Mouse (Mus musculus): ENCODE data around the gene Ptprk. TPM values are rescaled to one million over a fixed set of nuclear protein-coding genes. Genes with fewer than 3 reads are reported as not detected.

The Ptprk gene
- polyA plus RNA-seq, 1 experiment from 2014 or later = 26.4 TPM

- no peak overlapping the region for H3K4me3 ChIP-seq (replicated peaks)
- H3K9ac ChIP-seq = no peak overlapping the region
- ATAC-seq (ENCODE audit: insufficient number of reproducible peaks, low FRiP score, low TSS enrichment, low read depth) = no peak; the same call in 1 of the 2 replicates
- no peaks in the 10 kb centered on the region for H3K36me3 ChIP-seq
- 58% methylated on average over 3 of the region's 3 CpGs for WGBS
- H3K9me3 ChIP-seq (replicated peaks) = no peaks in the 10 kb centered on the region
- no peaks in the 10 kb centered on the region for H3K4me1 ChIP-seq
- H3K4me2 ChIP-seq (replicated peaks) = no peak overlapping the region
- H3K27me3 ChIP-seq = no peaks in the 10 kb centered on the region
- H3K27ac ChIP-seq (replicated peaks) = no peak overlapping the region
These were observed 39.3 kb downstream of the Ptprk start for GRCm38 (mm10) chr10:28113879-28114278.

GRCm38 (mm10) chr10:28116982-28117381, 42.4 kb downstream of the Ptprk start:
- Histone ChIP-seq H3K27me3 (no peaks in the 10 kb centered on the region), H3K27ac (replicated peaks) (no peak overlapping the region), H3K4me3 (replicated peaks) (no peak overlapping the region), H3K9me3 (replicated peaks) (no peaks in the 10 kb centered on the region), H3K4me1 (no peaks in the 10 kb centered on the region), H3K9ac (no peak overlapping the region), H3K4me2 (replicated peaks) (no peak overlapping the region), H3K36me3 (no peaks in the 10 kb centered on the region)
- no peak for ATAC-seq (ENCODE audit: insufficient number of reproducible peaks, low FRiP score, low TSS enrichment, low read depth)

- Histone ChIP-seq H3K9ac (no peak overlapping the region), H3K4me1 (no peaks in the 10 kb centered on the region), H3K4me2 (replicated peaks) (no peak overlapping the region), H3K27ac (replicated peaks) (no peak overlapping the region), H3K4me3 (replicated peaks) (no peak overlapping the region), H3K27me3 (no peaks in the 10 kb centered on the region), H3K36me3 (no peaks in the 10 kb centered on the region), H3K9me3 (replicated peaks) (no peaks in the 10 kb centered on the region)
- ATAC-seq (ENCODE audit: insufficient number of reproducible peaks, low FRiP score, low TSS enrichment, low read depth) = no peak
- 92% methylated on average over 6 of the region's 6 CpGs for WGBS
These were observed 44.3 kb downstream of the Ptprk start for GRCm38 (mm10) chr10:28118783-28119365.

- ATAC-seq (ENCODE audit: insufficient number of reproducible peaks, low FRiP score, low TSS enrichment, low read depth) = no peak
- Histone ChIP-seq H3K9ac (no peak overlapping the region), H3K4me1 (no peaks in the 10 kb centered on the region), H3K27ac (replicated peaks) (no peak overlapping the region), H3K4me3 (replicated peaks) (no peak overlapping the region), H3K9me3 (replicated peaks) (no peaks in the 10 kb centered on the region), H3K36me3 (no peaks in the 10 kb centered on the region), H3K4me2 (replicated peaks) (no peak overlapping the region), H3K27me3 (no peaks in the 10 kb centered on the region)
- 84% methylated on average over 4 of the region's 4 CpGs for WGBS
These were observed 49.3 kb downstream of the Ptprk start for GRCm38 (mm10) chr10:28123881-28124280.

GRCm38 (mm10) chr10:28128011-28128410, 53.4 kb downstream of the Ptprk start:
- no peak overlapping the region for H3K4me2 ChIP-seq (replicated peaks)
- no peaks in the 10 kb centered on the region for H3K36me3 ChIP-seq
- no peak for ATAC-seq (ENCODE audit: insufficient number of reproducible peaks, low FRiP score, low TSS enrichment, low read depth)
- no peak overlapping the region for H3K27ac ChIP-seq (replicated peaks)
- H3K9me3 ChIP-seq (replicated peaks) = no peaks in the 10 kb centered on the region
- H3K4me3 ChIP-seq (replicated peaks) = no peak overlapping the region
- 63% methylated on average over 5 of the region's 5 CpGs for WGBS
- H3K4me1 ChIP-seq = no peaks in the 10 kb centered on the region
- H3K9ac ChIP-seq = no peak overlapping the region
- H3K27me3 ChIP-seq = no peaks in the 10 kb centered on the region

GRCm38 (mm10) chr10:28128450-28128849, 53.8 kb downstream of the Ptprk start:
- whole genome bisulfite sequencing = 58% methylated on average over 4 of the region's 4 CpGs
- H3K27ac ChIP-seq (replicated peaks) = no peak overlapping the region
- no peak overlapping the region for H3K9ac ChIP-seq
- H3K9me3 ChIP-seq (replicated peaks) = no peaks in the 10 kb centered on the region
- no peak overlapping the region for H3K4me2 ChIP-seq (replicated peaks)
- no peak overlapping the region for H3K4me3 ChIP-seq (replicated peaks)
- no peak for ATAC-seq (ENCODE audit: insufficient number of reproducible peaks, low FRiP score, low TSS enrichment, low read depth)
- H3K4me1 ChIP-seq = no peaks in the 10 kb centered on the region
- H3K36me3 ChIP-seq = no peaks in the 10 kb centered on the region
- H3K27me3 ChIP-seq = no peaks in the 10 kb centered on the region

- Histone ChIP-seq H3K4me3 (replicated peaks) (no peak overlapping the region), H3K4me2 (replicated peaks) (no peak overlapping the region), H3K9me3 (replicated peaks) (no peaks in the 10 kb centered on the region), H3K36me3 (no peaks in the 10 kb centered on the region), H3K27ac (replicated peaks) (no peak overlapping the region), H3K4me1 (no peaks in the 10 kb centered on the region), H3K27me3 (no peaks in the 10 kb centered on the region), H3K9ac (no peak overlapping the region)
- no peak for ATAC-seq (ENCODE audit: insufficient number of reproducible peaks, low FRiP score, low TSS enrichment, low read depth)
- WGBS = 71% methylated on average over 9 of the region's 9 CpGs
These were observed 55.8 kb downstream of the Ptprk start for GRCm38 (mm10) chr10:28130422-28130821.

GRCm38 (mm10) chr10:28133770-28134169, 59.1 kb downstream of the Ptprk start:
- Histone ChIP-seq H3K36me3 (no peaks in the 10 kb centered on the region), H3K4me1 (no peaks in the 10 kb centered on the region), H3K9ac (no peak overlapping the region), H3K9me3 (replicated peaks) (no peaks in the 10 kb centered on the region), H3K4me3 (replicated peaks) (no peak overlapping the region), H3K4me2 (replicated peaks) (no peak overlapping the region), H3K27ac (replicated peaks) (no peak overlapping the region), H3K27me3 (no peaks in the 10 kb centered on the region)
- WGBS = 87% methylated on average over 4 of the region's 4 CpGs
- ATAC-seq (ENCODE audit: insufficient number of reproducible peaks, low FRiP score, low TSS enrichment, low read depth) = no peak

GRCm38 (mm10) chr10:28138399-28138798, 63.8 kb downstream of the Ptprk start:
- Histone ChIP-seq H3K27ac (replicated peaks) (no peak overlapping the region), H3K4me2 (replicated peaks) (no peak overlapping the region), H3K36me3 (no peaks in the 10 kb centered on the region), H3K4me1 (no peaks in the 10 kb centered on the region), H3K4me3 (replicated peaks) (no peak overlapping the region), H3K9ac (no peak overlapping the region), H3K27me3 (no peaks in the 10 kb centered on the region), H3K9me3 (replicated peaks) (no peaks in the 10 kb centered on the region)
- WGBS = 72% methylated on average over 4 of the region's 4 CpGs
- no peak for ATAC-seq (ENCODE audit: insufficient number of reproducible peaks, low FRiP score, low TSS enrichment, low read depth)

- Histone ChIP-seq H3K4me1 (no peaks in the 10 kb centered on the region), H3K27ac (replicated peaks) (no peak overlapping the region), H3K36me3 (no peaks in the 10 kb centered on the region), H3K27me3 (no peaks in the 10 kb centered on the region), H3K4me2 (replicated peaks) (no peak overlapping the region), H3K9ac (no peak overlapping the region), H3K4me3 (replicated peaks) (no peak overlapping the region), H3K9me3 (replicated peaks) (no peaks in the 10 kb centered on the region)
- no peak for ATAC-seq (ENCODE audit: insufficient number of reproducible peaks, low FRiP score, low TSS enrichment, low read depth)
- 39% methylated on average over 1 of the region's 1 CpGs for WGBS
These were observed 69.8 kb downstream of the Ptprk start for GRCm38 (mm10) chr10:28144459-28144858.

- 62% methylated on average over 5 of the region's 5 CpGs for WGBS
- no peak for ATAC-seq (ENCODE audit: insufficient number of reproducible peaks, low FRiP score, low TSS enrichment, low read depth)
- no peaks in the 10 kb centered on the region for H3K4me1 ChIP-seq
These were observed 70.7 kb downstream of the Ptprk start for GRCm38 (mm10) chr10:28145326-28145725.

More at GRCm38 (mm10) chr10:28145326-28145725, 70.7 kb downstream of the Ptprk start:
- Histone ChIP-seq H3K4me2 (replicated peaks) (no peak overlapping the region), H3K9ac (no peak overlapping the region), H3K9me3 (replicated peaks) (no peaks in the 10 kb centered on the region), H3K4me3 (replicated peaks) (no peak overlapping the region), H3K27ac (replicated peaks) (no peak overlapping the region), H3K27me3 (no peaks in the 10 kb centered on the region), H3K36me3 (no peaks in the 10 kb centered on the region)

Measured in embryonic facial prominence, embryonic 15.5 days (tissue).